Mouse (Mus musculus) MEL (cell line): ENCODE measurements around the gene Mxra8.

Experiments used
- CTCF ChIP-seq, 3 experiments: IDR thresholded peaks in 2 of 3; conservative IDR thresholded peaks in 1 of 3; 2 replicates each; pipeline ENCODE4 v1.5.1; 2011 to 2012; ENCODE audit warnings: low read length in 3 of 3, low read depth in 2 of 3, mild to moderate bottlenecking in 2 of 3, improper control_type of control experiment in 1 of 3, inconsistent platforms in 1 of 3, mixed read lengths in 1 of 3, moderate library complexity in 1 of 3; ENCODE audit not compliant: control insufficient read depth in 1 of 3, insufficient read depth in 1 of 3, poor library complexity in 1 of 3, severe bottlenecking in 1 of 3
- E2F4 ChIP-seq: IDR thresholded peaks from 2 replicates; pipeline ENCODE4 v1.6.1; 2011; ENCODE audit warnings: low read depth, low read length, improper control_type of control experiment, borderline replicate concordance
- EP300 ChIP-seq, 2 experiments: IDR thresholded peaks; 2 replicates each; pipeline ENCODE4 v1.6.1; 2011; ENCODE audit warnings: improper control_type of control experiment in 2 of 2, low read length in 2 of 2, low read depth in 1 of 2, mild to moderate bottlenecking in 1 of 2
- HCFC1 ChIP-seq: IDR thresholded peaks from 2 replicates; pipeline ENCODE4 v1.6.1; 2012; ENCODE audit warnings: low read depth, mild to moderate bottlenecking, inconsistent platforms, low read length, improper control_type of control experiment, moderate library complexity
- JUND ChIP-seq: IDR thresholded peaks from 2 replicates; pipeline ENCODE4 v1.6.1; 2011; ENCODE audit warnings: low read depth, mild to moderate bottlenecking, improper control_type of control experiment, low read length
- MAZ ChIP-seq: IDR thresholded peaks from 2 replicates; pipeline ENCODE4 v1.6.1; 2012; ENCODE audit warnings: low read depth, mild to moderate bottlenecking, inconsistent platforms, low read length, improper control_type of control experiment
- MXI1 ChIP-seq: IDR thresholded peaks from 2 replicates; pipeline ENCODE4 v1.6.1; 2011; ENCODE audit warnings: mild to moderate bottlenecking, low read depth, low read length, improper control_type of control experiment
- POLR2A ChIP-seq, 2 experiments: IDR thresholded peaks; 2 replicates each; pipeline ENCODE4 v1.6.1; 2011 to 2012; ENCODE audit warnings: low read length in 2 of 2, mild to moderate bottlenecking in 2 of 2, control low read depth in 1 of 2, improper control_type of control experiment in 1 of 2, low read depth in 1 of 2, moderate library complexity in 1 of 2; ENCODE audit not compliant: control insufficient read depth in 1 of 2, insufficient read depth in 1 of 2, poor library complexity in 1 of 2
- RAD21 ChIP-seq: IDR thresholded peaks from 2 replicates; pipeline ENCODE4 v1.6.1; 2011; ENCODE audit warnings: mild to moderate bottlenecking, low read depth, low read length, improper control_type of control experiment
- USF2 ChIP-seq, 2 experiments: IDR thresholded peaks; 2 replicates each; pipeline ENCODE4 v1.6.1; 2011 to 2012; ENCODE audit warnings: improper control_type of control experiment in 2 of 2, low read length in 2 of 2, borderline replicate concordance in 1 of 2, inconsistent platforms in 1 of 2, low read depth in 1 of 2, mild to moderate bottlenecking in 1 of 2; ENCODE audit not compliant: insufficient read depth in 1 of 2

- TF ChIP-seq JUND (no peak), USF2 (IDR thresholded peaks at IDR 0.05; ENCODE audit: borderline replicate concordance in 1 of 2, insufficient read depth in 1 of 2, low read depth in 1 of 2, low read length in 2 of 2) (no peak), POLR2A (IDR thresholded peaks at IDR 0.05; ENCODE audit: control insufficient read depth in 1 of 2, insufficient read depth in 1 of 2, low read depth in 1 of 2, low read length in 2 of 2, poor library complexity in 1 of 2) (no peak), EP300 (IDR thresholded peaks at IDR 0.05; ENCODE audit: low read depth in 1 of 2, low read length in 2 of 2) (no peak), CTCF (IDR thresholded peaks at IDR 0.05 in 2 of 3, conservative IDR thresholded peaks at IDR 0.05 in 1 of 3; ENCODE audit: control insufficient read depth in 1 of 3, insufficient read depth in 1 of 3, low read depth in 2 of 3, low read length in 3 of 3, poor library complexity in 1 of 3, severe bottlenecking in 1 of 3) (no peak), RAD21 (no peak), E2F4 (no peak), MAZ (no peak), HCFC1 (no peak), MXI1 (no peak)
Measured at GRCm38 (mm10) chr4:155839483-155839910, at the start of gene Mxra8.
